Mouse (Mus musculus) layer of hippocampus, adult 2 months (tissue): ENCODE measurements around the gene Gphb5. TPM values are rescaled to one million over a fixed set of nuclear protein-coding genes. Genes with fewer than 3 reads are reported as not detected.
"Not testable (repeated sequence)": the region's sequence is repeated elsewhere in the genome, so short reads cannot be mapped to it uniquely, and the experiment has no call there.

Source experiments
- DNase-seq, 2 experiments: peaks; one replicate each; pipeline ENCODE4 v3.0.0; 2022; ENCODE audit warnings: low spot score in 2 of 2
- H3K27ac ChIP-seq: fragments of 200-600 bp; 2 replicates; pipeline ENCODE4 v1.8.1; 2022
- H3K4me3 ChIP-seq: fragments of 200-600 bp; 2 replicates; pipeline ENCODE4 v1.8.1; 2022; ENCODE audit warnings: mild to moderate bottlenecking
- CTCF ChIP-seq: fragments of 200-600 bp; conservative IDR thresholded peaks from 2 replicates; pipeline ENCODE4 v1.8.1; 2022; ENCODE audit warnings: antibody characterized with exemption, mild to moderate bottlenecking, moderate library complexity
- long read RNA-seq, 2 experiments: library from polyadenylated mRNA; stranded (forward); transcript quantifications; one replicate each; pipeline ENCODE4 v2.0.0; 2021; ENCODE audit warnings: borderline mapping rate in 2 of 2
- total RNA-seq, 2 experiments: library from RNA; stranded (reverse); gene quantifications; 2 replicates each; pipeline ENCODE4 v1.2.3; 2021

The Gphb5 gene
- not detected for total RNA-seq
- long read RNA-seq, experiment 1: 0 reads
- long read RNA-seq, experiment 2: 0 reads

DNA sequence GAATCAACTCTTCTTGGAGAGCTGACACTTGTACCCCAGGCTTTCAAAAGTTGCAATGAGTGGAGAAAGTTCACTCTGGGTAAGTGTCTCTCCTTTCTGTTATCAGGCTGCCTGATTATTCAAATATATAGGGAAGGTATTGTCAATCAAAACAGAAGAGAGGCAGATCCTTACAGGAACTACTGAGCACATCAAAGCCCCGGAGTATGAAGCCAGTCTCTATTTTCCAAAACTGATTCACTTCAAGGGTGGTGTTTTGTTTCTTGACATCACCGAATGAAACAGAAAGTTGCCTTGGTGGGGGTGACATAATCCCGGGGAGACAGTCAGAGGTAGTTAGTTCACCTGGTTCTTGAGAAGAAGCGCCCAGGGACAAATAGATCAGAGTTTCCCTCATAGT, at the start of gene Gphb5:
Gene Gphb5 (minus strand): TSS at position 101 of the 400 bp plus-strand sequence.
- no peak for TF ChIP-seq CTCF
- Histone ChIP-seq H3K4me3 (no peak within 1 kb of the TSS), H3K27ac (no peak within 1 kb of the TSS)
- DNase-seq: no peak

DNA sequence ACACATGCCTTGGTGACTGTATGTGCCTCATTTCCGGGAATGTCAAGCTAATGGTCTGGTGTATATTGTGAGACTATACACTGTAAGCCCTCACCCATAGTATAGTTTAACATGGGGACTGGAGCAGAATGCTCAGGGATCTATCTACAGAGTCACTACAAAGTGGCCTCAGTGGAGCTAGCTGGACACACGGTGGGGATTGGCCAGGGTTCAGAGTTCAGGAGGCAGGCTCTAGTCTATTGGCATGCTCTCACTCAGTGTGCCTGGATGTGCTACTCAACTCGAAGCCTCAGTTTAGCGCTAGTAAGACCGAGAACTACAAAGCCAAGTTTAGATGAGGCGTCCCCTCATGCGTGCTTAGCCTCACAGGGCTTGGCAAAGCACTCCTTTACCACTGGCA, 49.6 kb upstream of the Gphb5 start:
- no peak for DNase-seq
- Histone ChIP-seq H3K27ac (no peak overlapping the region), H3K4me3 (no peak overlapping the region)
- TF ChIP-seq CTCF: no peak

DNA sequence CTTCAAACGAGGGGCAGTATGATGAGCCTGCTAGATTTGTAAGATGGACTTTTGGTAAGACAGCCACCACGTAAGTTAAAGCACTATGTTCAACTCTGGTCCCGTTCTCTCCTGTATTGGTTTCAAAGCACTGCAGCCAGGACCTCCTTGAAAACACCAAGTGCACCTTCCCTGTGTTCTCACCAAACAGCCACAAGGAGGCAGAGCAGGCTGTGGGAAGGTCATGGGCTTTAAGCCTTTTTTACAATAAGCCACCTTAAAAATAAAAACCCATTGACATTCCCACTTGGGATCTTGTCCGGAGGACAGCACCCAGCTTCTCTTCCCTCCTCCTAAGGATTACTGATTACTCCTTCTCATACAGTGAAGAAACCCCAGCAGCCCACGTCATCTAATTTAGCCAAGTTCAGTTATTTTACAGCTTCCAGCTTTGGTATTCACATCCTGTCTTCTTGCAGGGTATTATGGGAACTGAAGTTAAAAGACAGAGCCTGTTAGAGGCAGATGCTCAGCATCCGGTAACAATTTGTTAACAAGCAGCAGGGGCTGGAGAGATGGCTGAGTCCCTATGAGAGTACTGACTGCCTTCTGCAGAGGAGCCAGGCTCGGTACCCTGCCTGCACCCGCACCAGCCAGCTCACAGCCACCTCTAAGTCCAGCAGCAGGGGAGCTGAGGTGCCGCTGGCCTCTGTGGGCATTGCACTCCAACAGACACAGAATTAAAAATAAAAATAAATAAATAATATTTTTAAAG, 47.6 kb upstream of the Gphb5 start:
- peak; percentile 31 to 58 for DNase-seq
- TF ChIP-seq CTCF: peak; percentile 87
- Histone ChIP-seq H3K27ac (peak overlapping the region; percentile 72; the same call in 1 of the 2 replicates), H3K4me3 (no peak overlapping the region)

DNA sequence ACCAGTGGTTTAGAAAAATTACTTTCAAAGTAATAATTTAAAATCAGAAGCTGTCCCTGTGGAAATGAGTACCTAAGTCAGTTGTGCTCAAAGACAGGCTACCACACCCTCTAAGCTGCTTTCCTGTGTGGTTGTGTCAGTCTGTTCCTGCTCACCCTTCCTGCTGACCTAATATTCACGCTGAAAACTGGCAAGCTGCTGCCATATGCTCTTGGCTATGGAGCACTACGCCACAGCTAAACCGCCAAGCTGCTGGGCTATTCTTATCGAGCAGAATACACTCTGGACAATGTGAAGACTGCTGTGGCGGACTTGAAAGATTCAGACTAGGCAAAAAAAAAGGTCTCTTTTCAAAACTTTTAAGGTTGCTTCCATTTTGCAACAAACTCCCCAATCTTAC, 44.0 kb upstream of the Gphb5 start:
- TF ChIP-seq CTCF: no peak
- Histone ChIP-seq H3K4me3 (no peak overlapping the region), H3K27ac (no peak overlapping the region)
- DNase-seq: no peak

DNA sequence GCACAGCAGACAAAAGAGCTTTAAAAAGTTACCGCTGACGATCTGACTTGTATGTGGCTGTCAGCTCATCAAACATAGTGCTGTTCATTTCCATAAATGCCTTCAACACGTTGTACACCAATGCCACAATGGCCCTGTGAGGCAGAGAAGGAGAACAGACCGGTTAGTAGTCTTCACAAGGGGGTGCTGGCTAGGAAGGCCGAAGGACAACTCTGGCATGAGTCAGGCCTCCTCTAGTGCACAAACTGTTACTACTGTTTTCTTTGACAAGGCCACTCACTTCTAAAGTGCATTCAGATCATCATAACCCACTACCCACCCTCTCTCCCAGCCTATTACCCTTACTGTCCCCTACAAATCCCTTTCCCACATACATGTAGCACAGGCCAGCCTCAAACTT, 43.1 kb upstream of the Gphb5 start:
- no peak for DNase-seq
- H3K4me3 ChIP-seq: no peak overlapping the region
- TF ChIP-seq CTCF: no peak
- H3K27ac ChIP-seq: no peak overlapping the region

DNA sequence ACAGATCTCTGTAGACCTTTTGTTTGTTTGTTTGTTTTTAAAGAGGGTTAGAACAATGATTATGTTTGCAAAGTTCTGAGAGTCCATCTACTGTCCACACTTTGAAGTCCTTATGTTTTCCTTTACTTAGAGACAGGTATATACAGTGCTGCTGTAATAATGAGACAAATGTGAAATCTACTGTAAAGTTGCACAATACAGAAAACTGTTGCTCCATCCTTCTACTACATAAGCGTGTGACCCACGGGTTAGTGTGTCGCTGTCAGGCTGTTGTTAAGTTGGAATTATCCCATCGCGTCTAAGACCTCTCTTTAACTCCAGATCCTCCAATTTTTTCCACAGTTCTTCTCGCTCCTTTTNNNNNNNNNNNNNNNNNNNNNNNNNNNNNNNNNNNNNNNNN, 36.9 kb upstream of the Gphb5 start:
- DNase-seq: no peak
- no peak for TF ChIP-seq CTCF
- no peak overlapping the region for H3K4me3 ChIP-seq
- no peak overlapping the region for H3K27ac ChIP-seq

DNA sequence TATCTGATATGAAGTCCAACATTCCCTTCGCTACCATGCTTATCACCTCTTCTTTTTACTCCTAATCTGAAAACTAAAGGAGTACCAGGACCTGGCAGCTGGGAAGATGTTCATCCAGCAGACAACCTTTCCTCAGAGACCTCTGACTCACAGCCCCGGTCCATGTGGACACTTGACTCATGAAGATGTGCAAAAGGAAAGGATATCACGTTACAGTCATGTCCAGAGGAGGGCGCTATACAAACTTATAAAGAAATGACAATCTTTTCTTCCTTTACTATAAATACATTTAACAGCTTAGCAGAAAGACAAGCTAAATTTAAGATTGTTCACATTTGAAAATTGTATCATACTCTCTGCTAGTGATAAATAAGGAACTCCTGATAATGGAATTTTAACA, 36.4 kb upstream of the Gphb5 start:
- DNase-seq: no peak
- no peak overlapping the region for H3K27ac ChIP-seq
- TF ChIP-seq CTCF: peak; percentile 70
- H3K4me3 ChIP-seq: no peak overlapping the region

DNA sequence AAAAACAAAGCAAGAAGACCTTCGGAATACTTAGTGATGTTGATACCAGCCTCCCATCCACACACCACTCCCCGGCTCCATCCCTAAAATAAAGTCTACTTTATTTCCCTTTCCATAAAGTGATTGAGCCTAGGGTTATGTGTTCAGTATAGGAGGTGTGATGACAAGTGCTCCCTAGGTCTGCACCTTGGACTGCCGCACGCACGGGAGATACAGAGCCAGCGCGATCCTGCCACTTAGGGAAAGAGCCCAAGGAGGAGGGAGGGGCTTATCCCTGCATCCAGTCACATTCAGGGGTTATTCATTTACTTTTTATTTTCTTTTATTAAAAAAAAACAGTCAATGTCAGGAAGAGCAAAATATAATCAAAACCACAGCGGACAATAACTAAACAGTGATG, 34.0 kb upstream of the Gphb5 start:
- DNase-seq: no peak
- no peak for TF ChIP-seq CTCF
- Histone ChIP-seq H3K27ac (no peak overlapping the region), H3K4me3 (no peak overlapping the region)

DNA sequence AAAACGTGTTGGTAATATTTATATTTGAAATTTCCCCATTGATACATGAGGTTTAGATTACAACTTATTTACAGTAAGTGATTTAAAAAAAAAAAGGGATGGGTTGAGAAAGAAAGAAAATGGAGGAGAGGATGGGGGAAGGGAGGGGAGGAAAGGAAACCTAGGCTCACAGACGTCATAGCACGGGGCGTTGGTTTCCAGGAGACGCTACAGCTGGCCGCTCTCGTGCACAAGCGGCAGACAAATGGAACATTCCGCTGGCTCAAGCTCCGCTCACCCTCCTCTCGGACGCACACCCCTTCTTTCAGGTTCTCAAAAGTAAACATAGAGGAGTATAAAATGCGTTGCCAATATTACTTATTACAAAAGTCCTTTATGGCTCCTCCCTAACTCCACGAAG, 33.4 kb upstream of the Gphb5 start:
- DNase-seq: no peak
- H3K4me3 ChIP-seq: no peak overlapping the region
- H3K27ac ChIP-seq: peak overlapping the region; percentile 7; the same call in 1 of the 2 replicates
- no peak for TF ChIP-seq CTCF

DNA sequence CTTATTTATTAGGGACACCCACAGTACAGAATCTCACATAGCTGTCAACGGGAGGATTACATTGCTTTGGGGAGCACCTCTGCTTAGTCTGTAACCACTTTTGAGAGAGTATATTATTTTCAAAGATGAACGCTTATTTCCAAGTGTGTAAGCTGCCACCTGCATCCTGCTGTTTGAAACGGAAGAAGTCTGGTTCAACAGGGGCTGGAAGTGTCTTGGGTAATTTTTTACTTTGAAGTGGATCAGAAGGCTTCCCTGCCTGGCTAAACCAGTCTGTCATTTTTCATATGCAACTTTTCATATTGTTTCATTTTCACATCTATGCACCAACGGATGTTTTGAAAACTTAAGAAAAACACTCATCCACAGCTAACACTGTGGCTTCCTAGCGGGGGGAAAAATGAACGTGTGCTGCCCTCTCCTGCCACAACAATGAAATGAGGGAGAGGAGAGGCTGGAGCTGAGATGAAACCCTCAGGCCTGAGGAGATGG, 32.9 kb upstream of the Gphb5 start:
- Histone ChIP-seq H3K4me3 (no peak overlapping the region), H3K27ac (peak overlapping the region; percentile 7; the same call in 1 of the 2 replicates)
- no peak for DNase-seq
- TF ChIP-seq CTCF: peak; percentile 78

DNA sequence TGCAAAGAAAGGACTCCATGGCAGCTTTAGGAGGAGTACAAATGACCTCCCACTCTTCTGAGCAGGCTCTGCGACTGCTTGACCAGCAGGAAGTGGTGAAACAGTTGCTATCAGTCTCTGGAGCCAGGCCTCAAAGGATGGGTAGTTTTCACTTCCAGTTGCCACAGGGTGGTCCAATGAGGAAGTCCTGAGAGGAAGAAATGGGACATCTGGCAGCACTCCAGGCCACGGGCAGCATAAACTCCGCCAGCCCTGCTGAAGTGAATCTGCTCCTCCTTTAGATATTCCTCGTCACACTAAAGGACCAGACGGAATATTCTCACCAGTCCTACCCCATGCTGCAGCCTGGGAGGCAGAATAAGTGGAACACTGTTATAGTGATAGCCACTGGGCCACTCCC, 32.3 kb upstream of the Gphb5 start:
- TF ChIP-seq CTCF: no peak
- H3K27ac ChIP-seq: no peak overlapping the region
- no peak overlapping the region for H3K4me3 ChIP-seq
- no peak for DNase-seq

DNA sequence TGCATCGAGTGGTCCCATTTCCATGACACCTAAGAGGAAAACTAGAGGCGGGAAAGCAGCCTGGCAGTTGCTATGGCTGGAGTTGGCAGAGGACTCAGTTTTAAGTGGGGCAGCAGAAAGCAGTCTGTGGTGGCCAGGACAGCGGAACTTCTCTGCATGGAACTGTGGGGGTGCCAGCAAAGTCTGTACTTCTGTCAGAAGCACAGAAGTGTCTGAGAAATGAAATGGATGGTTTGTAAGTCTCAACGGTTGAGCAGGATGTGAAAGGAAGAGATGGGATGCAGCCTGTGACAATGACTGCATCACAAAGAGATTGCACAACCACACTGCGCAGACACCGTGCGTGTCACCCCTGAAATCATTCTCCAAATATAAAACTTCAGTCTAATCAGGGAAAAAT, 29.7 kb upstream of the Gphb5 start:
- DNase-seq: no peak
- H3K4me3 ChIP-seq: no peak overlapping the region
- no peak for TF ChIP-seq CTCF
- H3K27ac ChIP-seq: peak overlapping the region; percentile 32; the same call in 1 of the 2 replicates

DNA sequence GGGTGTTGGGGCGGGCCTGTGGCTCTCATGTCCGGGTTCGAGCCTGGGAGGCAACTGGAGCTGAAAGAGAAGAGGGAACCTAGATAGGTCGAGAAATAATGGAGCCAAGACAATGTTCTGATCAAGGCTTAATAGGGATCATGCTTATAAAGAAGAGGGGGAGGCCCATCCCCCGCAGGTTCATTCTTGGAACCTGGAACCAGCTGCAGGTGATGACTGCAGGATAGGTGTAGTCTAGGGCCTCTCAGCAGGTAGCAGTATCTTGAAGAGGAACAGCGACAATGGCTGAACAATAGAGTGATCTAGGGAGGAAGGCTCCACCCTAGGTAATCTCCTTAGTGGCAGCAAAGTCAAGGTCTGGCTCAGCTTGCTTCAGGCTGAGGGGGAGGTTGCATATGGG, 15.8 kb upstream of the Gphb5 start:
- not testable (repeated sequence) for DNase-seq, H3K4me3 ChIP-seq, H3K27ac ChIP-seq
